Comparison of ENCODE assay signal across 9 mouse cellular contexts in the genomic region with DNA sequence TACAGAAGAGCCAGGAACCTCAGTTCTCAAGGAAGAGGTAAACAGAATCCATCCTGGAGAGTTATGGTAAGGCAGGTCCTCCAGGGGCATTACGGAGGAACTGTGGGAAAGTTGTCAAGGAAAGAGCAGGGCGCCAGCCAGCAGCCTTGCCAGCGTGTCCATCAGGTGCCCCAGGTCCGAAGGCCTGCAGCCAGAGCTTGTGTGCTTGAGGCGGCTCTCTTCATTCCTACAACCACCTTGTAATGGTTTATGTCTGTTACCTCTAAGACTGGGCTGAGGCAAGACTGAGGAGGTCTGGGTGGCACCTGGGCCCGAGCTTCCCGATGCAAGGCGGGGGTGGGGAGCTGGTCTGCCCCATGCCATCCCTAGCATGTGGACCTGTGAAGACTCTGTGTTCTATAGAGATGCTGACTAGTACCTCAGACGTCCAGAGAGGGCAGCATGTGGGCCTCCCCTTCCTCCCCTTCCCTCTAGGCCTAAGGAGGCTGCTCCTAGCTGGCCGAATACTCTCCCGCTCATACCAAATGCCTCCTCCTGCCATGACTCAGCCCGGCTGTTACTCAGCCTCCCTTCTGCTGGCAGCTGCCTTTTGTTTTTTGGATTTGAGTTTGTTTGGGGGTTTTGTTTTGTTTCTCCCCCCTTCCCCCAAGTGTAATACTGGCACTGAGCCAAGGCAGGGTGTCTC. TPM values are rescaled to one million over a fixed set of nuclear protein-coding genes. Genes with fewer than 3 reads are reported as not detected.
DNase-seq lines count a peak whose midpoint lies in the region; ATAC-seq and TF ChIP-seq lines count a peak whose summit lies in the region.
"Had no signal": no experiment of that assay in that cellular context is flagged by ENCODE, and none has a peak within 500 bp of the region (broad histone marks: within the 10 kb centered on the region; RNA-seq: fewer than 3 reads in every experiment).

No protein-coding gene starts in this region.

- H3K9me3 ChIP-seq in embryonic facial prominence, embryonic 14.5 days (ENCODE audit: control insufficient read depth, low read length) = no peaks in the 10 kb centered on the region
- no peaks in the 10 kb centered on the region for H3K9me3 ChIP-seq in embryonic facial prominence, embryonic 10.5 days
- H3K9me3 ChIP-seq in midbrain, embryonic 10.5 days (replicated peaks) = no peaks in the 10 kb centered on the region
- no peaks in the 10 kb centered on the region for H3K9me3 ChIP-seq in midbrain, embryonic 15.5 days
- H3K9me3 ChIP-seq in neural tube, embryonic 14.5 days (ENCODE audit: control insufficient read depth, low read length) = no peaks in the 10 kb centered on the region
- H3K9me3 ChIP-seq: embryonic facial prominence, embryonic 15.5 days had no signal

- H3K27me3 ChIP-seq in embryonic facial prominence, embryonic 14.5 days (replicated peaks; ENCODE audit: control insufficient read depth, insufficient read depth, low read length) = no peaks in the 10 kb centered on the region
- H3K27me3 ChIP-seq in embryonic facial prominence, embryonic 10.5 days (replicated peaks; ENCODE audit: low read depth, poor library complexity, severe bottlenecking) = peaks cover 53% of the 10 kb centered on the region
- peaks cover 37% of the 10 kb centered on the region for H3K27me3 ChIP-seq in midbrain, embryonic 10.5 days (ENCODE audit: low read depth, poor library complexity, severe bottlenecking)
- no peaks in the 10 kb centered on the region for H3K27me3 ChIP-seq in midbrain, embryonic 15.5 days (replicated peaks)
- no peaks in the 10 kb centered on the region for H3K27me3 ChIP-seq in neural tube, embryonic 14.5 days (ENCODE audit: control insufficient read depth, insufficient read depth, low read length)
- H3K27me3 ChIP-seq: embryonic facial prominence, embryonic 15.5 days had no signal

- H3K4me2 ChIP-seq in embryonic facial prominence, embryonic 14.5 days (ENCODE audit: low read depth, low read length) = no peak overlapping the region
- H3K4me2 ChIP-seq in midbrain, embryonic 15.5 days = no peak overlapping the region
- H3K4me2 ChIP-seq in neural tube, embryonic 14.5 days (ENCODE audit: low read depth, low read length) = no peak overlapping the region
- H3K4me2 ChIP-seq: embryonic facial prominence, embryonic 15.5 days had no signal

- H3K36me3 ChIP-seq in embryonic facial prominence, embryonic 14.5 days (ENCODE audit: control insufficient read depth, insufficient read depth, low read length) = no peaks in the 10 kb centered on the region
- H3K36me3 ChIP-seq in embryonic facial prominence, embryonic 10.5 days (replicated peaks) = no peaks in the 10 kb centered on the region
- H3K36me3 ChIP-seq in midbrain, embryonic 10.5 days = no peaks in the 10 kb centered on the region
- H3K36me3 ChIP-seq in midbrain, embryonic 15.5 days (replicated peaks) = no peaks in the 10 kb centered on the region
- no peaks in the 10 kb centered on the region for H3K36me3 ChIP-seq in neural tube, embryonic 14.5 days (ENCODE audit: control insufficient read depth, insufficient read depth, low read length)
- H3K36me3 ChIP-seq: embryonic facial prominence, embryonic 15.5 days had no signal

- no peak for TF ChIP-seq POLR2A in cortical plate, adult 2 months (IDR thresholded peaks at IDR 0.05; ENCODE audit: extremely low read depth, insufficient read depth, low read length)

- no peak overlapping the region for H3K9ac ChIP-seq in embryonic facial prominence, embryonic 14.5 days (ENCODE audit: low read depth, low read length)
- no peak overlapping the region for H3K9ac ChIP-seq in midbrain, embryonic 15.5 days
- H3K9ac ChIP-seq in neural tube, embryonic 14.5 days (replicated peaks; ENCODE audit: low read depth, low read length) = no peak overlapping the region
- H3K9ac ChIP-seq: embryonic facial prominence, embryonic 15.5 days had no signal

- DNase-seq in embryonic facial prominence, embryonic 14.5 days (ENCODE audit: low spot score) = peak; percentile 9
- no peak for DNase-seq in embryonic facial prominence, embryonic 10.5 days (ENCODE audit: low spot score)
- peak; percentile 22 for DNase-seq in midbrain, embryonic 10.5 days (ENCODE audit: low spot score)
- no peak for DNase-seq in spleen, adult 12 weeks (ENCODE audit: low spot score)
- DNase-seq in yolk sac, embryonic 10.5 days (ENCODE audit: low spot score) = no peak

- 0 out of 2 replicates have a peak, but pooled peaks have one; percentile 34 for ATAC-seq in embryonic facial prominence, embryonic 14.5 days (ENCODE audit: low read depth)
- ATAC-seq in midbrain, embryonic 15.5 days (replicated peaks) = no peak
- ATAC-seq in neural tube, embryonic 14.5 days (ENCODE audit: low read depth) = peak; percentile 33; the same call in 1 of the 2 replicates

- TF ChIP-seq CTCF in cortical plate, adult 2 months (IDR thresholded peaks at IDR 0.05; ENCODE audit: extremely low read depth, insufficient read depth, low read length) = no peak

- WGBS in embryonic facial prominence, embryonic 14.5 days = 68% methylated on average over 12 of the region's 12 CpGs
- 73% methylated on average over 12 of the region's 12 CpGs for WGBS in embryonic facial prominence, embryonic 10.5 days
- WGBS in midbrain, embryonic 10.5 days = 68% methylated on average over 12 of the region's 12 CpGs
- 61% methylated on average over 12 of the region's 12 CpGs for WGBS in midbrain, embryonic 15.5 days
- 62% methylated on average over 12 of the region's 12 CpGs for WGBS in neural tube, embryonic 14.5 days

- H3K4me3 ChIP-seq in embryonic facial prominence, embryonic 14.5 days (ENCODE audit: low read depth, low read length) = no peak overlapping the region
- no peak overlapping the region for H3K4me3 ChIP-seq in embryonic facial prominence, embryonic 10.5 days
- H3K4me3 ChIP-seq in midbrain, embryonic 10.5 days = no peak overlapping the region
- H3K4me3 ChIP-seq in midbrain, embryonic 15.5 days = no peak overlapping the region
- no peak overlapping the region for H3K4me3 ChIP-seq in cortical plate, adult 2 months (ENCODE audit: insufficient read depth, low read length)
- H3K4me3 ChIP-seq in neural tube, embryonic 14.5 days (ENCODE audit: low read depth, low read length) = no peak overlapping the region
- H3K4me3 ChIP-seq: embryonic facial prominence, embryonic 15.5 days had no signal

- H3K27ac ChIP-seq in embryonic facial prominence, embryonic 14.5 days (replicated peaks; ENCODE audit: low read depth, low read length) = no peak overlapping the region
- H3K27ac ChIP-seq in embryonic facial prominence, embryonic 10.5 days (replicated peaks) = no peak overlapping the region
- H3K27ac ChIP-seq in midbrain, embryonic 10.5 days (replicated peaks) = peak overlapping the region; percentile 85; the same call in 1 of the 2 replicates
- H3K27ac ChIP-seq in midbrain, embryonic 15.5 days = no peak overlapping the region
- peak overlapping the region; percentile 74 for H3K27ac ChIP-seq in cortical plate, adult 2 months (ENCODE audit: insufficient read depth, low read length)
- no peak overlapping the region for H3K27ac ChIP-seq in neural tube, embryonic 14.5 days (ENCODE audit: low read depth, low read length)
- H3K27ac ChIP-seq: embryonic facial prominence, embryonic 15.5 days had no signal

- peaks cover 10% of the 10 kb centered on the region; the same call in 1 of the 2 replicates for H3K4me1 ChIP-seq in embryonic facial prominence, embryonic 14.5 days (ENCODE audit: control insufficient read depth, insufficient read depth, low read length)
- H3K4me1 ChIP-seq in embryonic facial prominence, embryonic 10.5 days = peaks cover 43% of the 10 kb centered on the region
- peaks cover 44% of the 10 kb centered on the region for H3K4me1 ChIP-seq in midbrain, embryonic 10.5 days
- H3K4me1 ChIP-seq in midbrain, embryonic 15.5 days = peaks cover 42% of the 10 kb centered on the region
- H3K4me1 ChIP-seq in cortical plate, adult 2 months (ENCODE audit: control insufficient read depth, insufficient read depth, low read length) = peaks cover 18% of the 10 kb centered on the region
- H3K4me1 ChIP-seq in neural tube, embryonic 14.5 days (ENCODE audit: control insufficient read depth, insufficient read depth, low read length) = peaks cover 19% of the 10 kb centered on the region

RNA-seq across cellular contexts. Expression of a gene that starts 25.7 kb away (rescaled TPM):
- 10.9 and 15.1 TPM in 2 replicates for polyA plus RNA-seq in embryonic facial prominence, embryonic 14.5 days (2014; fragmentation: Nextera tagmentation; extraction: Ambion mirVana)
- polyA plus RNA-seq in embryonic facial prominence, embryonic 10.5 days (2016; fragmentation: Nextera tagmentation; extraction: Ambion mirVana) = 21.1 and 21.2 TPM in 2 replicates
- 21.6 and 27.6 TPM in 2 replicates for polyA plus RNA-seq in midbrain, embryonic 10.5 days (2016; fragmentation: Nextera tagmentation; extraction: Ambion mirVana)
- polyA plus RNA-seq in midbrain, embryonic 15.5 days (2015; fragmentation: Nextera tagmentation; extraction: Ambion mirVana) = 20.7 and 22.2 TPM in 2 replicates
- polyA plus RNA-seq in cortical plate, adult 2 months (2012; rRNA removed) = 21.1 and 24.4 TPM in 2 replicates
- polyA plus RNA-seq in neural tube, embryonic 14.5 days (2014; fragmentation: Nextera tagmentation; extraction: Ambion mirVana) = 12.7 and 13.8 TPM in 2 replicates

RNA-seq across cellular contexts. Expression of a gene that starts 30.7 kb away (rescaled TPM):
- polyA plus RNA-seq in embryonic facial prominence, embryonic 14.5 days (2014; fragmentation: Nextera tagmentation; extraction: Ambion mirVana) = 1.9 and 2.6 TPM in 2 replicates
- 1.9 and 2.6 TPM in 2 replicates for polyA plus RNA-seq in embryonic facial prominence, embryonic 10.5 days (2016; fragmentation: Nextera tagmentation; extraction: Ambion mirVana)
- 1.1 and 1.6 TPM in 2 replicates for polyA plus RNA-seq in midbrain, embryonic 10.5 days (2016; fragmentation: Nextera tagmentation; extraction: Ambion mirVana)
- 13.6 and 13.7 TPM in 2 replicates for polyA plus RNA-seq in midbrain, embryonic 15.5 days (2015; fragmentation: Nextera tagmentation; extraction: Ambion mirVana)
- polyA plus RNA-seq in cortical plate, adult 2 months (2012; rRNA removed) = 118 and 134 TPM in 2 replicates
- 23.7 and 27.4 TPM in 2 replicates for polyA plus RNA-seq in neural tube, embryonic 14.5 days (2014; fragmentation: Nextera tagmentation; extraction: Ambion mirVana)

Comparison
In these comparisons a context has a peak if more than half of its experiments do, and no peak if none do; other contexts are left out.
1. DNase-seq: peak in embryonic facial prominence, embryonic 14.5 days (single experiment) and midbrain, embryonic 10.5 days (single experiment); none in embryonic facial prominence, embryonic 10.5 days (single experiment), spleen, adult 12 weeks (single experiment) and yolk sac, embryonic 10.5 days (single experiment).
2. H3K27ac ChIP-seq: peak in midbrain, embryonic 10.5 days (single experiment) and cortical plate, adult 2 months (single experiment); none in embryonic facial prominence, embryonic 14.5 days (single experiment), embryonic facial prominence, embryonic 10.5 days (single experiment), midbrain, embryonic 15.5 days (single experiment) and neural tube, embryonic 14.5 days (single experiment).